Mouse (Mus musculus): ENCODE results near the gene Polr2l. TPM values are rescaled to one million over a fixed set of nuclear protein-coding genes. Genes with fewer than 3 reads are reported as not detected.
A peak's percentile ranks its signal among the peaks of the same experiment; 100 is the strongest.

The Polr2l gene
- polyA plus RNA-seq, 1 experiment from 2014 or later, result 57.1 TPM

DNA sequence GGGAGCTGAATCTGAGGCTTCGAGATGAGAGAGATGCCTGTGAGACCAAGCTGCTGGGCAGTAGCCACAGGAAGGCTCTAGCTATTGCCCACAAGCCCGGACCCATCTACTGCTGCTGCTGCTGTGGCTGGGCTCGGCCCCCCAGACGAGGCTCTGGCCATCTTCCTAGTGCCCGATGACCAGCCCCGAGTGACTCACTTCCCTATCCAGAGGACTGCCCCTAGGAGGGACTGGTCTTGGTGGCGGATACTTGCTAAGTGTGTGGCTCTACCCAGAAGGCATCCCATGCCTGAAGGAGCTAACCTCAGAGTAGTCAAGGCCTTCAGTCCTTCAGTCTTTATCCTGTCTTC lies 8.9 kb downstream of the Polr2l start:
- H3K4me3 ChIP-seq (ENCODE audit: low read length), result no peak overlapping the region
- no peak overlapping the region for H3K4me2 ChIP-seq (ENCODE audit: low read depth, low read length)
- H3K4me1 ChIP-seq (ENCODE audit: control insufficient read depth, insufficient read depth, low read length), result peaks cover 35% of the 10 kb centered on the region
- H3K27ac ChIP-seq (ENCODE audit: low read length), result no peak overlapping the region
- H3K9me3 ChIP-seq (ENCODE audit: control insufficient read depth, low read length), result no peaks in the 10 kb centered on the region
- ATAC-seq, result no peak
- WGBS, result 85% methylated on average over 7 of the region's 7 CpGs
- no peak overlapping the region for H3K9ac ChIP-seq (ENCODE audit: low read depth, low read length)
- H3K27me3 ChIP-seq (replicated peaks; ENCODE audit: control insufficient read depth, insufficient read depth, low read length), result peaks cover 21% of the 10 kb centered on the region
- H3K36me3 ChIP-seq (ENCODE audit: control insufficient read depth, insufficient read depth, low read length), result peaks cover 5% of the 10 kb centered on the region; the same call in 1 of the 2 replicates

- Histone ChIP-seq H3K4me3 (ENCODE audit: low read length) (no peak overlapping the region), H3K36me3 (ENCODE audit: control insufficient read depth, insufficient read depth, low read length) (peaks cover 3% of the 10 kb centered on the region; the same call in 1 of the 2 replicates), H3K27ac (ENCODE audit: low read length) (no peak overlapping the region), H3K9ac (ENCODE audit: low read depth, low read length) (peak overlapping the region; percentile 15; the same call in 1 of the 2 replicates), H3K4me1 (ENCODE audit: control insufficient read depth, insufficient read depth, low read length) (peaks cover 40% of the 10 kb centered on the region), H3K27me3 (replicated peaks; ENCODE audit: control insufficient read depth, insufficient read depth, low read length) (peaks cover 25% of the 10 kb centered on the region), H3K4me2 (ENCODE audit: low read depth, low read length) (no peak overlapping the region), H3K9me3 (ENCODE audit: control insufficient read depth, low read length) (no peaks in the 10 kb centered on the region)
- WGBS, result 44% methylated on average over 10 of the region's 10 CpGs
- no peak for ATAC-seq
These were observed 9.4 kb downstream of the Polr2l start for GRCm38 (mm10) chr7:141465388-141466044.

GRCm38 (mm10) chr7:141464603-141465201 lies 10.2 kb downstream of the Polr2l start:
- H3K27me3 ChIP-seq (replicated peaks; ENCODE audit: control insufficient read depth, insufficient read depth, low read length), result peaks cover 25% of the 10 kb centered on the region
- peak overlapping the region; percentile 26 for H3K4me2 ChIP-seq (ENCODE audit: low read depth, low read length)
- no peak for ATAC-seq
- 13% methylated on average over 38 of the region's 38 CpGs for WGBS
- H3K4me3 ChIP-seq (ENCODE audit: low read length), result peak overlapping the region; percentile 11; the same call in 1 of the 2 replicates
- H3K4me1 ChIP-seq (ENCODE audit: control insufficient read depth, insufficient read depth, low read length), result peaks cover 43% of the 10 kb centered on the region
- peaks cover 1% of the 10 kb centered on the region; the same call in 1 of the 2 replicates for H3K36me3 ChIP-seq (ENCODE audit: control insufficient read depth, insufficient read depth, low read length)
- H3K27ac ChIP-seq (ENCODE audit: low read length), result no peak overlapping the region
- H3K9ac ChIP-seq (ENCODE audit: low read depth, low read length), result peak overlapping the region; percentile 15; the same call in 1 of the 2 replicates
- H3K9me3 ChIP-seq (ENCODE audit: control insufficient read depth, low read length), result no peaks in the 10 kb centered on the region

DNA sequence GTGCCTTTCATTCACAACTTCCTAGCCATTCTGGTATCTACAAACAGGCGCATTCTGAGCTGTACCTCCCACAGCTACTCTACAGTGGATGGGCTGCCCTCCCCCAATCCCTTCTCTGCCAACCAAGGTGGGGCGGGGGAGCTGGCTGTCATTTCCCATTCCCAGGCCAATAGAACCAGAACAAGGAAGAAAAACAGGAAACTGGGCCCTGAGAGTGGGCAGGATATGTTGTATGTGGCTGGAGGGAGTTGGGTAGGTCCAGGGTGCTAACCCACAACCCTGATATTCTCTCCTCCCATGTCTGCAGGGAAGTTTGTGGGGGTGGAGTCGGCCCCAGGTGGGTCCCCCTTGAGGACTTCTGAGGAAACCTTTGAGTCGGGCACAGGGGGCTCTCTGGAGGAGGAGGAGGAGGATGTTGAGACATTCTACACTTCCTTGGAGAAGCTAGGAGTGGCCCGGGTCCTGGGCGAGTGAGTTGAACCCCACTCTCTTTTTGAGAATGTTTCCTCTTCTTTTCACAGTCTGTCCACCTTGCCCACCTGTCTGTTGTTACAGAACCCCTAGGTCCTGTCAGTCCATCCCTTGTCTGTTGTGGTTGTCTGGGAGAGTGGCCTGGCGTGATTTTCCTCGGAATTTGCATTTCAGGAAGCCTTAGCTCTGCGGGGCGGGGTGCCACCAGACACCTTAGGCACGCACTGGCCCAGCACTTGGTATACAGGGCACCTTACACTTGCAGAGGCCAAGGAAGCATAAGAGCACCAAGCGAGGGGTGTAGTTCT lies 10.9 kb downstream of the Polr2l start:
- H3K36me3 ChIP-seq (ENCODE audit: control insufficient read depth, insufficient read depth, low read length), result peaks cover 4% of the 10 kb centered on the region; the same call in 1 of the 2 replicates
- peak overlapping the region; percentile 26; the same call in 1 of the 2 replicates for H3K4me2 ChIP-seq (ENCODE audit: low read depth, low read length)
- 42% methylated on average over 12 of the region's 12 CpGs for WGBS
- H3K27ac ChIP-seq (ENCODE audit: low read length), result no peak overlapping the region
- H3K9me3 ChIP-seq (ENCODE audit: control insufficient read depth, low read length), result no peaks in the 10 kb centered on the region
- peaks cover 36% of the 10 kb centered on the region for H3K4me1 ChIP-seq (ENCODE audit: control insufficient read depth, insufficient read depth, low read length)
- peaks cover 25% of the 10 kb centered on the region for H3K27me3 ChIP-seq (replicated peaks; ENCODE audit: control insufficient read depth, insufficient read depth, low read length)
- ATAC-seq, result no peak
- H3K9ac ChIP-seq (ENCODE audit: low read depth, low read length), result 0 out of 2 replicates have a peak overlapping the region, but pooled peaks have one; percentile 15
- peak overlapping the region; percentile 11 for H3K4me3 ChIP-seq (ENCODE audit: low read length)

DNA sequence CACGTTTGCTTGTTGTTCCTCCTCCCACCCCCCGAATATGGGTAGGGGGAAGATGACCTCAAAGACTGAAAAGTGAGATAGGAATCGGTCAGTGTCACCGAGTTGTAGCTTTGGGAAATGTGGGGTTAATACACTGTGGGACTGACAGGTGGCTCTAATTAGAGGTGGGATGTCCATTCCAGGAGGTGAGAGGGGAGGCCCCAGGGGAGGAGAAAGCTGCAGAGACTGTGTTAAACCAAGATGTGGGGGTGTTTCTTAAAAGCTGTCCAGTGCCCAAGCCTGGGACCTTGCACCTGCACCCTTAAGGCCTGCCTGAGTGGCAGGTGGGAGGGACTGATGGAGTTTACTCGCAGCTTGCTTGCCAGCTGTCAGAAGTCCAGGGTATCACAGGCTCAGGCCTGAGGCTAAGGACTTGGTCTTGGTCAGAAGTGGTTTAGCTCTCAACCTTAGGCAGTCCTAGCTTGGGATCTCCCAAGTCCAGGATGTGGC lies 12.6 kb downstream of the Polr2l start:
- peak; percentile 2; the same call in 1 of the 2 replicates for ATAC-seq
- 19% methylated on average over 5 of the region's 5 CpGs for WGBS
- Histone ChIP-seq H3K4me1 (ENCODE audit: control insufficient read depth, insufficient read depth, low read length) (peaks cover 33% of the 10 kb centered on the region), H3K4me2 (ENCODE audit: low read depth, low read length) (peak overlapping the region; percentile 94), H3K36me3 (ENCODE audit: control insufficient read depth, insufficient read depth, low read length) (peaks cover 4% of the 10 kb centered on the region; the same call in 1 of the 2 replicates), H3K9ac (ENCODE audit: low read depth, low read length) (peak overlapping the region; percentile 77), H3K27me3 (replicated peaks; ENCODE audit: control insufficient read depth, insufficient read depth, low read length) (peaks cover 25% of the 10 kb centered on the region), H3K4me3 (ENCODE audit: low read length) (peak overlapping the region; percentile 60), H3K9me3 (ENCODE audit: control insufficient read depth, low read length) (no peaks in the 10 kb centered on the region), H3K27ac (ENCODE audit: low read length) (peak overlapping the region; percentile 9; the same call in 1 of the 2 replicates)

GRCm38 (mm10) chr7:141461521-141462332 lies 13.2 kb downstream of the Polr2l start:
- Histone ChIP-seq H3K9me3 (ENCODE audit: control insufficient read depth, low read length) (no peaks in the 10 kb centered on the region), H3K27me3 (replicated peaks; ENCODE audit: control insufficient read depth, insufficient read depth, low read length) (peaks cover 25% of the 10 kb centered on the region), H3K4me2 (ENCODE audit: low read depth, low read length) (peak overlapping the region; percentile 94), H3K4me1 (ENCODE audit: control insufficient read depth, insufficient read depth, low read length) (peaks cover 28% of the 10 kb centered on the region), H3K36me3 (ENCODE audit: control insufficient read depth, insufficient read depth, low read length) (peaks cover 4% of the 10 kb centered on the region; the same call in 1 of the 2 replicates), H3K9ac (ENCODE audit: low read depth, low read length) (peak overlapping the region; percentile 77), H3K4me3 (ENCODE audit: low read length) (peak overlapping the region; percentile 60), H3K27ac (ENCODE audit: low read length) (peak overlapping the region; percentile 9)
- ATAC-seq, result 0 out of 2 replicates have a peak, but pooled peaks have one; percentile 9
- 3% methylated on average over 59 of the region's 59 CpGs for WGBS

- H3K36me3 ChIP-seq (ENCODE audit: control insufficient read depth, insufficient read depth, low read length), result peaks cover 4% of the 10 kb centered on the region; the same call in 1 of the 2 replicates
- peaks cover 33% of the 10 kb centered on the region for H3K4me1 ChIP-seq (ENCODE audit: control insufficient read depth, insufficient read depth, low read length)
- no peaks in the 10 kb centered on the region for H3K9me3 ChIP-seq (ENCODE audit: control insufficient read depth, low read length)
- H3K4me3 ChIP-seq (ENCODE audit: low read length), result peak within 1 kb of the TSS; percentile 60
- ATAC-seq, result no peak
- H3K27ac ChIP-seq (ENCODE audit: low read length), result peak within 1 kb of the TSS; percentile 32
- peak within 1 kb of the TSS; percentile 77 for H3K9ac ChIP-seq (ENCODE audit: low read depth, low read length)
- peaks cover 25% of the 10 kb centered on the region for H3K27me3 ChIP-seq (replicated peaks; ENCODE audit: control insufficient read depth, insufficient read depth, low read length)
- 57% methylated on average over 15 of the region's 15 CpGs for WGBS
- H3K4me2 ChIP-seq (ENCODE audit: low read depth, low read length), result peak within 1 kb of the TSS; percentile 94
These were observed 14.4 kb downstream of the Polr2l start, which contains the start of gene Cracr2b for GRCm38 (mm10) chr7:141460391-141461113. TSS of gene Cracr2b (plus strand) at chr7:141461094.

DNA sequence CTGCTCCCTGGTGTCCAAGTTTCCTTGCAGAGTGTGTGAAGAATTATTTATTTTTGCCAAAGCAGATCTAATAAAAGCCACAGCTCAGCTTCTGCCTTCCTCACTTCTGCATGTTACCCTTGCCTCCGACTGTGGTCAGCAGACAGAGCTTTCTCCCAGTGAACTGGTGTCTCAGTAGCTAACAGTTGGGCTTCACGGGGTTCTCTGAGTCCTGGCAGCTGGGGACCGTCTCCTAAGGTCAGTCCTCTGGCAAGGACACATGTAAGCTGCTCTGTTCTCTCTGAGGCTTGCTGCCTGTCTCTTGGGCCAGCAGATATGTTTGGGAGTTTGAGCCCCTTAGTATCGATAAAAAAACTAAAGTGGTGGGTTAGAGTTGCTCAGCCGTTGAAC lies 14.9 kb downstream of the Polr2l start:
- Histone ChIP-seq H3K27me3 (replicated peaks; ENCODE audit: control insufficient read depth, insufficient read depth, low read length) (peaks cover 21% of the 10 kb centered on the region), H3K4me1 (ENCODE audit: control insufficient read depth, insufficient read depth, low read length) (peaks cover 33% of the 10 kb centered on the region), H3K4me2 (ENCODE audit: low read depth, low read length) (no peak overlapping the region), H3K27ac (ENCODE audit: low read length) (peak overlapping the region; percentile 32), H3K4me3 (ENCODE audit: low read length) (no peak overlapping the region), H3K9ac (ENCODE audit: low read depth, low read length) (no peak overlapping the region), H3K36me3 (ENCODE audit: control insufficient read depth, insufficient read depth, low read length) (peaks cover 4% of the 10 kb centered on the region; the same call in 1 of the 2 replicates), H3K9me3 (ENCODE audit: control insufficient read depth, low read length) (no peaks in the 10 kb centered on the region)
- WGBS, result 55% methylated on average over 5 of the region's 5 CpGs
- no peak for ATAC-seq
